Mouse (Mus musculus): ENCODE results near the gene Olfr884.

Olfr884 gene

DNA sequence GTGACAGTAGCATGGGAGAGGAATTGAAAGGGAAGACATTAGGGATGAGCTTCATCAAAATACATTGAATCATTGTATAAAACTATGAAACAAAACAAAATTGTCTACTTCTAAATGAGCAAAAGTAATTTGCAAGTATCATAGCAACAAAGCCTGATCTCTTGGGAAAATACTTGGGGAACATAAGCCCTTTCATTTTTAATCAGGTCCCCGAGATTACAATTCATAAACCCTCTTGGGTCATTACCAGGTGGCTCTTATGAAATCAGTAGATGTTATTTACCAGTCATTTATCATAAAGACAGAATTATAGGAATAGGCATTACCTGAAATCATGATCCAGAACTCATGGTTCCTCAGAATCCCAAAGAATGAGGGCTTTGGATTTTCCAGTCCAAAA lies at the start of gene Olfr884:
Gene Olfr884 (plus strand): TSS at position 301 of the 400 bp plus-strand sequence.
- TF ChIP-seq GATA4 (IDR thresholded peaks at IDR 0.05; ENCODE audit: insufficient replicate concordance, low read length), result no peak

DNA sequence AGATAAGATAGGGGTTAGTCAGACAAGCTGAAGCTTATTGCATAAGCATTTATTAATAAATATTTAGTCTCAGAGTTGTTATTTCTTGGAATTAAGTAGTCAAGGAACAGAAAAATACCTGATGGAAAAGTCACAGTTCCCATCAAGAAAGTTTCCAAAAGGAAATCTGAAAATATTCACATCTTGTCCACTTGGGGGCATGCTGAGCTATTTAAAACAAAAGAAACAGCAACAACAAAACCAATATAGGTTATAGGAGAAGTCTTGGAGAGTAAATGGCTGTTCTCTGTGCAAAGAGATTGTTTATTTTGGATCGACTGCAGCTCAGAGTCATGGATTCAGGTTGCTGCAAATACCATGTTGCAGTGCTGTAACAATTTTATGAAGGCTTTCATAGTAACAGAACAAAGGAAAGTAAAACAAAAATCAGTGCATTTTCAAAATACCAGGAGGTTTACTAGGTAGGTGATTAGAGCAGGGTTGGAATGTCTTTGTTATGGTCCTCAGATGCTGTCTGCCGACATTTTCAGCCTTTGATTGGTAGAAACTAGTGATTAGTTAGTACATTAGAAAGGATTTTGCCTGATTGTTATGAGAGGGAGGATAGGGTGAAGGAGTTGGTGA lies 47.7 kb upstream of the Olfr884 start:
- no peak for TF ChIP-seq GATA4 (IDR thresholded peaks at IDR 0.05; ENCODE audit: insufficient replicate concordance, low read length)

DNA sequence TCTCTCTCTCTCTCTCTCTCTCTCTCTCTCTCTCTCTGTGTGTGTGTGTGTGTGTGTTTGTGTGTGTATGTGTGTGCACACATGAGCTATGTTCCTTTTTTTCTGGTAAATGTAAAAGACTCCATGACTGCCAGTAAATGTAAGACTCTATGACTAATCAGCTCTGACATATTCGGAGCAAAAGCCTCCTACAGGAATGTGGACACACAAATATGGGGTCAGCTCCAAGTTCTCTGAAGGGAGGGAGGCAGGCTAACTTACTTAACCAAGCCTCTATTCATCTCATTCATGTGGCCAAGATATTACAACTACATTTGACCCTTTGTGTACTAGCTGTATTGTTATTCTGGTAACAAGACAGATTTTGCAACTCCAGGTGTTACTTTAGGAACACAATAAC lies 46.3 kb upstream of the Olfr884 start:
- no peak for TF ChIP-seq GATA4 (IDR thresholded peaks at IDR 0.05; ENCODE audit: insufficient replicate concordance, low read length)

GRCm38 (mm10) chr9:38025508-38025907 lies 20.8 kb upstream of the Olfr884 start, which contains the start of gene Olfr883:
Gene Olfr883, plus strand, starts transcription at chr9:38025808.
- no peak for TF ChIP-seq GATA4 (IDR thresholded peaks at IDR 0.05; ENCODE audit: insufficient replicate concordance, low read length)

DNA sequence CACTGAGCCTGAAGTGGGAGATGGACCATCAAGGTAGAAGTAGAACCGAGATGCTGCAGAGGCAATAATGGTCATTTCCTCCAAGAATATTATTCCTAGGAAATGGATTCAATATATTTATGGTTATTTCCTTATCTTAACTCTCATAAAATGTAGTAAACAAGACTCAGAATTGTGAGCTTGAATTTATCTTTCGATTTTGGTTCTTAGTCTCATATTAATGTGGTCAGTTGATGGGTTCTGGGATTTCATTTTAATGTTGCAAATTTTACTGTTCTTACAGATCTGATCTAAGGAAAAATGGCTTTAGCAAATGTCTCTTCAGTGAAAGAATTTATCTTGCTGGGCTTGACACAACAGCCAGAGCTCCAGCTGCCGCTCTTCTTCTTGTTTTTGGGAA lies 14.7 kb downstream of the Olfr884 start, which contains the start of gene Olfr885:
Gene Olfr885 (plus strand): TSS at position 301 of the 400 bp plus-strand sequence.
- TF ChIP-seq GATA4 (IDR thresholded peaks at IDR 0.05; ENCODE audit: insufficient replicate concordance, low read length), result no peak

GRCm38 (mm10) chr9:38083772-38084171 lies 37.4 kb downstream of the Olfr884 start, which contains the start of gene Olfr887:
Gene Olfr887, plus strand, starts transcription at chr9:38084072.
- no peak for TF ChIP-seq GATA4 (IDR thresholded peaks at IDR 0.05; ENCODE audit: insufficient replicate concordance, low read length)

Measured in liver, adult (tissue).